Mouse (Mus musculus) ES-Bruce4 (cell line): ENCODE results near the gene P2ry13. TPM values are rescaled to one million over a fixed set of nuclear protein-coding genes. Genes with fewer than 3 reads are reported as not detected.

ENCODE experiments used
- H3K27ac ChIP-seq: 2 replicates; pipeline ENCODE4 v1.5.1; 2012; ENCODE audit warnings: low read length, inconsistent platforms; ENCODE audit not compliant: insufficient read depth
- H3K27me3 ChIP-seq: 2 replicates; pipeline ENCODE4 v1.6.1; 2012; ENCODE audit warnings: mild to moderate bottlenecking, low read length, inconsistent platforms; ENCODE audit not compliant: control insufficient read depth, poor library complexity, insufficient read depth, severe bottlenecking
- H3K36me3 ChIP-seq: 2 replicates; pipeline ENCODE4 v1.6.1; 2012; ENCODE audit warnings: inconsistent platforms, mild to moderate bottlenecking, low read length, moderate library complexity; ENCODE audit not compliant: control insufficient read depth, poor library complexity, insufficient read depth, severe bottlenecking
- H3K4me1 ChIP-seq: one replicate; pipeline ENCODE4 v1.8.1; 2011; ENCODE audit warnings: low read length; ENCODE audit not compliant: control insufficient read depth, insufficient read depth
- H3K4me3 ChIP-seq: 2 replicates; pipeline ENCODE4 v1.5.1; 2011; ENCODE audit warnings: low read depth, mild to moderate bottlenecking, low read length
- H3K9ac ChIP-seq: 2 replicates; pipeline ENCODE4 v1.6.1; 2012; ENCODE audit warnings: low read depth, mild to moderate bottlenecking, inconsistent platforms; ENCODE audit not compliant: poor library complexity, severe bottlenecking
- H3K9me3 ChIP-seq: replicated peaks from 2 replicates; pipeline ENCODE4 v1.6.1; 2012; ENCODE audit warnings: mild to moderate bottlenecking, low read length, inconsistent platforms; ENCODE audit not compliant: control insufficient read depth, poor library complexity, insufficient read depth, severe bottlenecking
- CTCF ChIP-seq: IDR thresholded peaks from one replicate; pipeline ENCODE4 v1.8.1; 2011; ENCODE audit warnings: low read depth, low read length
- EP300 ChIP-seq: IDR thresholded peaks from 2 replicates; pipeline ENCODE4 v1.6.1; 2011; ENCODE audit warnings: low read depth, low read length; ENCODE audit not compliant: insufficient read depth
- POLR2A ChIP-seq: IDR thresholded peaks from one replicate; pipeline ENCODE4 v1.8.1; 2011; ENCODE audit warnings: low read length; ENCODE audit not compliant: insufficient read depth
- polyA plus RNA-seq: library from polyadenylated mRNA; stranded (reverse); fragments of >200 nt; gene quantifications from 2 replicates; pipeline ENCODE4 v1.2.4, GENCODE M21; 2011; ENCODE audit warnings: low read depth; ENCODE audit not compliant: missing spikeins, insufficient read depth, insufficient read length

The P2ry13 gene
- polyA plus RNA-seq = not detected in 2 replicates

DNA sequence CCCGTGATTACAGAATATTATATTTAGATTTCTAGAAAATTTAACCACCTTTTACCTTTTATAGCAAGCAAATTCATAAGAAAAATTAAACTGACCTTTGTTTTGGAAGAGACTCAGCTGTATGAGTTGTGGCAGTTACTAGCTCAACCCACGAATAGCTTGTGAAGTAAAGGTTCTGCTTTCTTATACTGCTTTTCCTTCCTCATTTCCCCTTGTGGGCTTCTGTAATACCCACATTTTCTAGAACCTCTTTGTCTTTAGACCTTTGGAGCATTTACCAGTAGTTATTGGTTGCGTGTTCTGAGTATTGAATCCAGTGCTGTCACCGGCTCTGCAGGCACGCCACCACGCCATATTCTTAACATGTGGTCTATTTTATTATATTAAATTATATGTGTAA is at the start of gene P2ry13:
P2ry13 (minus strand) TSS at position 156 of the 400 bp plus-strand sequence.
- no peak within 1 kb of the TSS for H3K27ac ChIP-seq
- TF ChIP-seq CTCF (no peak), POLR2A (no peak), EP300 (no peak)
- H3K9ac ChIP-seq = no peak within 1 kb of the TSS
- H3K4me1 ChIP-seq = no peaks in the 10 kb centered on the region
- no peaks in the 10 kb centered on the region for H3K27me3 ChIP-seq
- H3K4me3 ChIP-seq = no peak within 1 kb of the TSS
- no peaks in the 10 kb centered on the region for H3K36me3 ChIP-seq
- H3K9me3 ChIP-seq = no peaks in the 10 kb centered on the region

DNA sequence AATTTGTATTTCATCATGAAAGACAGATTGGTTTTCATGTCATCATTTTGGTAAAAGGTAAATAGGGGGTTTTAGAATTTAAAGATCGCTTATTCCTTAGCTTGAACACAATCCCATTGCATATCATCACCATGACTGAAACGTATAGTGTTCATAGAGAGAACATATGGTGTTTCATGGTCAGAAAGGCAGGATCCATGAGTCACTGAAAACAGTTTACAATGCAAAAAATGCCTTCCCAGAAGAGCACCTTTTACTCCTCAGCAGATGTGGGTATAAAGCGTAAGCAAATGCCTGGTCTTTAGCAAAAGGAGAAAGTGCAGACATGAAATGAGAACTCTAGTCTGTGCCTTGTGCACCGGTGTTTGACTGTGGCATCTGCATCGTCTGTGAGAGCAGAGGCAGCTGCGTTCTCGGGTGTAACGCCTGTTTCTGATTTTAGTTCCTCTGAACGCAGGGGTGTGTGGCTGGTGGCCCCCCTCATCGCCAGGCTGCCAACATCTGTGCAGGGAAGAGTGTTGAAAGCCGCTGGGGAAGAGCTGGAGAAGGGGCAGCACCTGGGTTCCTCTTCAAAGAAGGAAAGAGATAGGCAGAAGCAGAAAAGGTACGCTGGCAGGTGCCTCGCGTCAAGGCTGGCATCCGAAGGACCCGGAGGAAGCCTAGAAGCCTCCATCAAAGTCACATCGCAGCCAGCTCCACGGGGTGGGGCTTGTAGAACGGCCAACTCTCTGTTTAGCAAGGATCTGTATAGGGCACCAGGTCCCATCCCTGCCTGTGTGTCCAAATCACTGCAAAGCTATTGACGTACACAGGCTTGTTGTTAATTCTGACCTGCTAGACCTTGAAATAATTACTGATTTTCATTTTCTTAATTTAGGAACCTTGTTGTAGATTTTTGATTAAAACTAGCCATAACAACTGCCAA is 47.3 kb upstream of the P2ry13 start:
- Histone ChIP-seq H3K9me3 (no peaks in the 10 kb centered on the region), H3K9ac (no peak overlapping the region), H3K27me3 (no peaks in the 10 kb centered on the region), H3K4me3 (no peak overlapping the region), H3K36me3 (no peaks in the 10 kb centered on the region), H3K27ac (no peak overlapping the region), H3K4me1 (no peaks in the 10 kb centered on the region)
- TF ChIP-seq CTCF = no peak
- TF ChIP-seq POLR2A = no peak
- TF ChIP-seq EP300 = no peak

DNA sequence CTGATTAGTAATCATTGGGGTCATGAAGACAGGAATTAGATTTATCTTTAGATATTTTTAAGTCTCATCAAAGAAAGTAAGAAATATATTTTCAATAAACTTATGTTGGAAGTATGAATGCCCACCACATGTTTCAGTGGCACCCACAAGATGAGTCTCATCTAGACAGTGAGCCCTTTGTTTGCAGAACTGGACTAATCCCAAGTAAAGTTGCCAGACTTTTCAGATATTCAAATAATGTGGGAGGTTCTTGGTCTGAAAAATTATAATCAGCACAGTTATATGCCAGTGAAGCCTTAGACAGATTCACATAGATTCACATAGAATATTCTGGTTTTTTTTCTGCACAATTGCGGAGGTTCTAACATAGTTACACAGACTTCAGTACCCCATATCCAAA is 39.8 kb upstream of the P2ry13 start:
- Histone ChIP-seq H3K36me3 (no peaks in the 10 kb centered on the region), H3K27me3 (no peaks in the 10 kb centered on the region), H3K27ac (no peak overlapping the region), H3K4me3 (no peak overlapping the region), H3K9ac (no peak overlapping the region), H3K9me3 (no peaks in the 10 kb centered on the region), H3K4me1 (no peaks in the 10 kb centered on the region)
- TF ChIP-seq POLR2A = no peak
- TF ChIP-seq EP300 = no peak
- TF ChIP-seq CTCF = no peak

DNA sequence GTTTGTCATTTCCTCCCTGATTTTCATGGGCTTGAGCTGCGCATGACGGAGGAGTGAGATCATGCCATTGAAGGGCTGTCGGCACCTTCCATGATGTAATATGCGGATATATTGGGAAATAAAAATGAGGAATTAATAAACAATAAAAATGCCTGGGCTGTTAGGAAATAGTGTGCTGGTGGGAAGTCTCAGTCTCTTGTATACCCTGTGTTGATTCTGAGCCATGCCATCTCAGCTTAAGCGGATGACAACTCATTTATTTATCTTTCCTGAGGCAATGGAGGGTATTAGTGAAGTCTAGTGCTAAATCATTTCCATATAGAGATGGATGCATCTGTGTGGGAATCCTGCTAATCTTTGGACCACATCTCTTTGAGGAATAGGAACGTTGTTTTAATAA is 37.3 kb upstream of the P2ry13 start:
- no peaks in the 10 kb centered on the region for H3K36me3 ChIP-seq
- no peaks in the 10 kb centered on the region for H3K27me3 ChIP-seq
- H3K27ac ChIP-seq = no peak overlapping the region
- H3K4me1 ChIP-seq = no peaks in the 10 kb centered on the region
- no peak overlapping the region for H3K4me3 ChIP-seq
- TF ChIP-seq POLR2A (no peak), CTCF (no peak), EP300 (no peak)
- no peaks in the 10 kb centered on the region for H3K9me3 ChIP-seq
- H3K9ac ChIP-seq = no peak overlapping the region

DNA sequence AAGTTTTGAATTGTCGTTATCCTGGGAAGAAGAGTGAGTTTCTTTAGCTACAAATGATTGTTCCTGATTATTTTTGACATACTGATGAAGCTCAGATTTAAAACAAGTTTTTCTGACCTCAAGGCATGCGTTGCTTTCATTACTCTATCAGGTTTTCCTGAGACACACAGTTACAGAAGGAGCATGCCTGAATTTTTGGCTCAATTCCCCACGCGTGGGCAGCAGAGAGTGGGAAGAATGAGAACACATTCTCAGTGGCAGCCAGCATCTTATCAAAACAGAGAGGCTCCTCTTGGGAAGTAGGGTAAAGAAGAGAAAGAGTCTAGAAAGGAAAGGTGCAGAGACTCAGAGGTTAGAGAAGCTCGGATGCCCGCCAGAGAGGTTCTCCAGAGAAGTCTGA is 32.7 kb upstream of the P2ry13 start:
- H3K4me3 ChIP-seq = no peak overlapping the region
- H3K9me3 ChIP-seq = no peaks in the 10 kb centered on the region
- no peak overlapping the region for H3K27ac ChIP-seq
- H3K36me3 ChIP-seq = no peaks in the 10 kb centered on the region
- no peaks in the 10 kb centered on the region for H3K4me1 ChIP-seq
- TF ChIP-seq POLR2A (no peak), EP300 (no peak), CTCF (no peak)
- H3K9ac ChIP-seq = no peak overlapping the region
- H3K27me3 ChIP-seq = no peaks in the 10 kb centered on the region

DNA sequence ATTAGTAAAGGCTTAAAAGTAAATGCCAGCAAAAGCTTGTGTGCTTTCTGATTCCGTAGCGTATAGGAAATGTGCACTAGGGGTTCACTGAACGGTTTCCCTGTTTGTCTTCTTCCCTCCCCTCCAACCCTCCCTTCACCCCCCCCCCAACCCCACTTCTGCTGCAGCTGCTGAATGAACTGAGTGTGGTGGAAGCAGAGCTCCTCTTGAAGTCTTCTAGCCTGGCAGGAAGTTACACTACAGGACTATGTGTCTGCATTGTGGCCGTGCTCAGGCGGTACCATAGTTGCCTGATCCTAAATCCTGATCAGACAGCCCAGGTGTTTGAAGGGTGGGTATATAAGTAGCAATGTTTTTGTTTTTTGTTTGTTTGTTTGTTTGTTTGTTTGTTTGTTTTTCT is 24.2 kb upstream of the P2ry13 start:
- Histone ChIP-seq H3K27me3 (no peaks in the 10 kb centered on the region), H3K27ac (no peak overlapping the region), H3K4me3 (no peak overlapping the region), H3K36me3 (no peaks in the 10 kb centered on the region), H3K9me3 (no peaks in the 10 kb centered on the region), H3K9ac (no peak overlapping the region), H3K4me1 (no peaks in the 10 kb centered on the region)
- TF ChIP-seq EP300 (no peak), CTCF (no peak), POLR2A (no peak)
